Mouse (Mus musculus): ENCODE results near the gene Cdh4. TPM values are rescaled to one million over a fixed set of nuclear protein-coding genes. Genes with fewer than 3 reads are reported as not detected.

The Cdh4 gene
- polyA plus RNA-seq, 1 experiment: not detected

- H3K79me2 ChIP-seq (ENCODE audit: control insufficient read depth, insufficient read depth): no peaks in the 10 kb centered on the region
- TF ChIP-seq MYOD1 (IDR thresholded peaks at IDR 0.05; ENCODE audit: control insufficient read depth in 1 of 3, insufficient read length in 2 of 3, low read depth in 2 of 3): no peak
- no peak for TF ChIP-seq POLR2AphosphoS2 (IDR thresholded peaks at IDR 0.05; ENCODE audit: insufficient read length, low read depth)
- no peak for TF ChIP-seq POLR2A (IDR thresholded peaks at IDR 0.05; ENCODE audit: insufficient read length, low read depth)
- no peak for TF ChIP-seq USF1 (IDR thresholded peaks at IDR 0.05; ENCODE audit: low read depth)
- no peak for TF ChIP-seq TCF12 (IDR thresholded peaks at IDR 0.05; ENCODE audit: insufficient read depth, poor library complexity, severe bottlenecking)
- TF ChIP-seq TCF3 (IDR thresholded peaks at IDR 0.05; ENCODE audit: insufficient read length, low read depth): no peak
- TF ChIP-seq SRF (IDR thresholded peaks at IDR 0.05; ENCODE audit: control insufficient read depth, insufficient read length, low read depth): no peak
- TF ChIP-seq MAX (IDR thresholded peaks at IDR 0.05; ENCODE audit: low read depth): no peak
- no peak for TF ChIP-seq REST (IDR thresholded peaks at IDR 0.05; ENCODE audit: insufficient read depth, insufficient read length)
- TF ChIP-seq MYOG (IDR thresholded peaks at IDR 0.05; ENCODE audit: control insufficient read depth in 1 of 3, insufficient read depth in 1 of 3, insufficient read length in 2 of 3, low read depth in 2 of 3): no peak
- no peak for TF ChIP-seq E2F4 (IDR thresholded peaks at IDR 0.05; ENCODE audit: insufficient read depth)
- no peak for TF ChIP-seq CEBPB (IDR thresholded peaks at IDR 0.05; ENCODE audit: insufficient read depth, poor library complexity, severe bottlenecking)
- no peak overlapping the region for H3K4me2 ChIP-seq (ENCODE audit: low read depth)
- H3K4me3 ChIP-seq: no peak overlapping the region
- no peak overlapping the region for H3ac ChIP-seq (ENCODE audit: control insufficient read depth, insufficient read length)
- no peaks in the 10 kb centered on the region for H3K36me3 ChIP-seq (ENCODE audit: control insufficient read depth, insufficient read depth)
- no peaks in the 10 kb centered on the region for H3K27me3 ChIP-seq (ENCODE audit: control insufficient read depth, insufficient read depth, insufficient read length)
Measured at GRCm38 (mm10) chr2:179459196-179459595, 17.0 kb downstream of the Cdh4 start.

GRCm38 (mm10) chr2:179459606-179460005, 17.4 kb downstream of the Cdh4 start:
- Histone ChIP-seq H3K79me2 (ENCODE audit: control insufficient read depth, insufficient read depth) (no peaks in the 10 kb centered on the region), H3K36me3 (ENCODE audit: control insufficient read depth, insufficient read depth) (no peaks in the 10 kb centered on the region), H3K27me3 (ENCODE audit: control insufficient read depth, insufficient read depth, insufficient read length) (no peaks in the 10 kb centered on the region), H3K4me2 (ENCODE audit: low read depth) (no peak overlapping the region), H3ac (ENCODE audit: control insufficient read depth, insufficient read length) (no peak overlapping the region), H3K4me3 (no peak overlapping the region)
- TF ChIP-seq E2F4 (IDR thresholded peaks at IDR 0.05; ENCODE audit: insufficient read depth): no peak
- no peak for TF ChIP-seq TCF12 (IDR thresholded peaks at IDR 0.05; ENCODE audit: insufficient read depth, poor library complexity, severe bottlenecking)

GRCm38 (mm10) chr2:179463514-179463913, 21.3 kb downstream of the Cdh4 start:
- TF ChIP-seq MYOG (IDR thresholded peaks at IDR 0.05; ENCODE audit: control insufficient read depth in 1 of 3, insufficient read depth in 1 of 3, insufficient read length in 2 of 3, low read depth in 2 of 3) (no peak), MAX (IDR thresholded peaks at IDR 0.05; ENCODE audit: low read depth) (no peak), POLR2AphosphoS2 (IDR thresholded peaks at IDR 0.05; ENCODE audit: insufficient read length, low read depth) (no peak), CEBPB (IDR thresholded peaks at IDR 0.05; ENCODE audit: insufficient read depth, poor library complexity, severe bottlenecking) (no peak)
- Histone ChIP-seq H3K27me3 (ENCODE audit: control insufficient read depth, insufficient read depth, insufficient read length) (no peaks in the 10 kb centered on the region), H3K36me3 (ENCODE audit: control insufficient read depth, insufficient read depth) (no peaks in the 10 kb centered on the region), H3K4me3 (no peak overlapping the region), H3K79me2 (ENCODE audit: control insufficient read depth, insufficient read depth) (no peaks in the 10 kb centered on the region), H3ac (ENCODE audit: control insufficient read depth, insufficient read length) (no peak overlapping the region), H3K4me2 (ENCODE audit: low read depth) (no peak overlapping the region)

- TF ChIP-seq USF1 (IDR thresholded peaks at IDR 0.05; ENCODE audit: low read depth) (no peak), CEBPB (IDR thresholded peaks at IDR 0.05; ENCODE audit: insufficient read depth, poor library complexity, severe bottlenecking) (no peak), MYOD1 (IDR thresholded peaks at IDR 0.05; ENCODE audit: control insufficient read depth in 1 of 3, insufficient read length in 2 of 3, low read depth in 2 of 3) (no peak), MAX (IDR thresholded peaks at IDR 0.05; ENCODE audit: low read depth) (no peak), POLR2A (IDR thresholded peaks at IDR 0.05; ENCODE audit: insufficient read length, low read depth) (no peak), SRF (IDR thresholded peaks at IDR 0.05; ENCODE audit: control insufficient read depth, insufficient read length, low read depth) (no peak), TCF3 (IDR thresholded peaks at IDR 0.05; ENCODE audit: insufficient read length, low read depth) (no peak), REST (IDR thresholded peaks at IDR 0.05; ENCODE audit: insufficient read depth, insufficient read length) (no peak), TCF12 (IDR thresholded peaks at IDR 0.05; ENCODE audit: insufficient read depth, poor library complexity, severe bottlenecking) (no peak), E2F4 (IDR thresholded peaks at IDR 0.05; ENCODE audit: insufficient read depth) (no peak), POLR2AphosphoS2 (IDR thresholded peaks at IDR 0.05; ENCODE audit: insufficient read length, low read depth) (no peak), MYOG (IDR thresholded peaks at IDR 0.05; ENCODE audit: control insufficient read depth in 1 of 3, insufficient read depth in 1 of 3, insufficient read length in 2 of 3, low read depth in 2 of 3) (no peak)
- no peak overlapping the region for H3K4me2 ChIP-seq (ENCODE audit: low read depth)
Measured at GRCm38 (mm10) chr2:179467839-179468445, 25.7 kb downstream of the Cdh4 start.

GRCm38 (mm10) chr2:179476622-179477021, 34.4 kb downstream of the Cdh4 start:
- Histone ChIP-seq H3K79me2 (ENCODE audit: control insufficient read depth, insufficient read depth) (no peaks in the 10 kb centered on the region), H3K4me3 (no peak overlapping the region), H3K4me2 (ENCODE audit: low read depth) (no peak overlapping the region), H3K36me3 (ENCODE audit: control insufficient read depth, insufficient read depth) (no peaks in the 10 kb centered on the region), H3K27me3 (ENCODE audit: control insufficient read depth, insufficient read depth, insufficient read length) (no peaks in the 10 kb centered on the region), H3ac (ENCODE audit: control insufficient read depth, insufficient read length) (no peak overlapping the region)
- TF ChIP-seq MYOD1 (IDR thresholded peaks at IDR 0.05; ENCODE audit: control insufficient read depth in 1 of 3, insufficient read length in 2 of 3, low read depth in 2 of 3): no peak
- no peak for TF ChIP-seq CEBPB (IDR thresholded peaks at IDR 0.05; ENCODE audit: insufficient read depth, poor library complexity, severe bottlenecking)

More at GRCm38 (mm10) chr2:179467839-179468445, 25.7 kb downstream of the Cdh4 start:
- Histone ChIP-seq H3K79me2 (ENCODE audit: control insufficient read depth, insufficient read depth) (no peaks in the 10 kb centered on the region), H3K27me3 (ENCODE audit: control insufficient read depth, insufficient read depth, insufficient read length) (no peaks in the 10 kb centered on the region), H3K36me3 (ENCODE audit: control insufficient read depth, insufficient read depth) (no peaks in the 10 kb centered on the region), H3ac (ENCODE audit: control insufficient read depth, insufficient read length) (no peak overlapping the region), H3K4me3 (no peak overlapping the region)

Measured in myocyte (in vitro differentiated cells).